Mouse (Mus musculus): ENCODE results near the gene Kcnj10. TPM values are rescaled to one million over a fixed set of nuclear protein-coding genes. Genes with fewer than 3 reads are reported as not detected.
A peak's percentile ranks its signal among the peaks of the same experiment; 100 is the strongest.

Kcnj10 gene
- polyA plus RNA-seq, 1 experiment from 2014 or later, result 0.77 TPM

DNA sequence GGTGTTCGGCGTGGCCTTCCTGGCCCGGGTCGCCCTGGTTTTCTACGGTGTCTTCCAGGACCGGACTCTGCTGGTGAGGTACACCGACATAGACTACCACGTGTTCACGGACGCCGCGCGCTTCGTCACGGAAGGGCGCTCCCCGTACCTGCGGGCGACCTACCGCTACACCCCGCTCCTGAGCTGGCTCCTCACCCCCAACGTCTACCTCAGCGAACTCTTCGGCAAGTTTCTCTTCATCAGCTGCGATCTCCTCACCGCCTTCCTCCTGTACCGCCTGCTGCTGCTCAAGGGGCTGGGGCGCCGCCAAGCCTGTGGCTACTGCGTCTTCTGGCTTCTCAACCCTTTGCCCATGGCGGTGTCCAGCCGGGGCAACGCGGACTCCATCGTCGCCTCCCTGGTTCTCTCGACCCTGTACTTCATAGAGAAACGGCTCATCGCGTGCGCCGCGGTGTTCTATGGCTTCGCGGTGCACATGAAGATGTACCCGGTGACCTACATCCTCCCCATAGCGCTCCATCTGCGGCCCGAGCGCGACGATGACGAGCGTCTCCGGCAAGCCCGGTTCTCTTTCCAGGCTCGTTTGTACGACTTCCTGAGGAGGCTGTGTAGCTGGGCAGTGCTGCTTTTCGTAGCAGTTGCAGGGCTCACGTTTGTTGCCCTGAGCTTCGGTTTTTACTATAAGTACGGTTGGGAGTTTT, 35.9 kb downstream of the Kcnj10 start:
- Histone ChIP-seq H3K27me3 (ENCODE audit: insufficient read depth, poor library complexity, severe bottlenecking) (no peaks in the 10 kb centered on the region; the same call in 1 of the 2 replicates), H3K4me3 (peak overlapping the region; percentile 98), H3K4me1 (replicated peaks) (peaks cover 25% of the 10 kb centered on the region), H3K36me3 (peaks cover 37% of the 10 kb centered on the region), H3K9me3 (no peaks in the 10 kb centered on the region), H3K27ac (peak overlapping the region; percentile 91)
- DNase-seq (ENCODE audit: low spot score), result no peak
- 3% methylated on average over 62 of the region's 62 CpGs for WGBS

DNA sequence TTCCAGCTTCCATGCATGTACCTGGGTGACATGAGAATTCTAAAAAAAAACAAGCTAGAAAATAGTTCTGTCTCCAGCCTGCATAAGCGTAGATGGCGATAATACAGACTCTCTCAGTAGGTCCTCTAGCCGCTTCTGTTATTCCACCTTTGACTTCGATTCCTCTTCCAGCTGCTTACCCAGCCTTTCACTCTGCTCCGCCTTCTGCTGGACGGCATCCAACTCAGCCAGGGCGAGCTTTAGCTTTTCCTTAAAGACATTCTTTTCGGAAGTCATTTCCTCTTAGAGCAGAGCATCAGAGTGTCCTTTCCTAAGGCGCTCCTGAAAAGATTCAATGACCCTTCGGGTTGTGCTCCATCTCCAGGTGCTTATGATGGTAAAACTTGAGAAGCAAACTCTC, 39.1 kb downstream of the Kcnj10 start:
- Histone ChIP-seq H3K36me3 (peaks cover 52% of the 10 kb centered on the region), H3K27ac (no peak overlapping the region), H3K27me3 (ENCODE audit: insufficient read depth, poor library complexity, severe bottlenecking) (no peaks in the 10 kb centered on the region), H3K4me1 (replicated peaks) (peaks cover 25% of the 10 kb centered on the region), H3K9me3 (no peaks in the 10 kb centered on the region), H3K4me3 (no peak overlapping the region)
- WGBS, result 89% methylated on average over 10 of the region's 10 CpGs
- no peak for DNase-seq (ENCODE audit: low spot score)

DNA sequence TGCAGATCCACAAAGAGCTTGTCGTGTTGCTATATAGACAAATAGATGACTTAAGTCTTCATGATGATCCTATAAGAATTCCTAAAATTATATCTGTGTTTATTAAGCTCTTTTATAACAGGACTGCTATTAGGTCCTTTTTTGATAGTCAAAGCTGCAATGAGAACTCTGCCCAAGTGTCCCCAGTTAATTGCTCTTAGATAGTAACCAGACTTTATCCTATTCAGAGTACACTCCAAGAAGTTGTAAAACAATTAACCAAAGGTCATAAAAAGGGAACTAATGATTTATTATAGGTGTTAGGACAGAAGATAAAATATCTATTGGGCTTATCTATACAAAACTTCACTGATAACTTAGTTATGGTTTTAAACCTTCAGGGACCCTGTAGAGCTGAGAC, 41.1 kb downstream of the Kcnj10 start:
- 96% methylated on average over 1 of the region's 1 CpGs for WGBS
- Histone ChIP-seq H3K27ac (no peak overlapping the region), H3K9me3 (no peaks in the 10 kb centered on the region), H3K36me3 (peaks cover 52% of the 10 kb centered on the region), H3K4me3 (no peak overlapping the region), H3K27me3 (ENCODE audit: insufficient read depth, poor library complexity, severe bottlenecking) (no peaks in the 10 kb centered on the region), H3K4me1 (replicated peaks) (peaks cover 19% of the 10 kb centered on the region)
- DNase-seq (ENCODE audit: low spot score), result no peak

DNA sequence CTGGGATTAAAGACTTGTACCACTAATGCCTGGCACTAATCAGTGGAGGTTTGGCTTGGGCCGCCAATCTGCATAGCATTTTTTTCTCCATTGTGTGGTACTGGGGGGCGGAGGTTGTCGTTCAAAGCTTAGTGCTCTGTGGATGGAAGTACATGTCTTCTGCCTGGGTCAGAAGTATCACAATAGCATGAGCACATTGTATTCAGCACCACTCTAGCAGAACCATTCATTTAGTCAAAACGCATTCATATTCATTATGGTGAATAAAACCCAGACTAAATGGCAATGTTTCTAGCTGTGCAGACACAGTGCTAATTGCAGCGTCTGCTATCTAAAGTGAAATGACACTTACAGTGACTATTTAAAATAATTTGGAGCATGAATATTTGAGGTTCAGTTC, 46.2 kb downstream of the Kcnj10 start:
- DNase-seq (ENCODE audit: low spot score), result no peak
- 73% methylated on average over 5 of the region's 5 CpGs for WGBS
- Histone ChIP-seq H3K9me3 (no peaks in the 10 kb centered on the region), H3K27ac (no peak overlapping the region), H3K4me1 (replicated peaks) (peaks cover 10% of the 10 kb centered on the region), H3K36me3 (peaks cover 11% of the 10 kb centered on the region; the same call in 1 of the 2 replicates), H3K27me3 (ENCODE audit: insufficient read depth, poor library complexity, severe bottlenecking) (peaks cover 10% of the 10 kb centered on the region; the same call in 1 of the 2 replicates), H3K4me3 (no peak overlapping the region)

DNA sequence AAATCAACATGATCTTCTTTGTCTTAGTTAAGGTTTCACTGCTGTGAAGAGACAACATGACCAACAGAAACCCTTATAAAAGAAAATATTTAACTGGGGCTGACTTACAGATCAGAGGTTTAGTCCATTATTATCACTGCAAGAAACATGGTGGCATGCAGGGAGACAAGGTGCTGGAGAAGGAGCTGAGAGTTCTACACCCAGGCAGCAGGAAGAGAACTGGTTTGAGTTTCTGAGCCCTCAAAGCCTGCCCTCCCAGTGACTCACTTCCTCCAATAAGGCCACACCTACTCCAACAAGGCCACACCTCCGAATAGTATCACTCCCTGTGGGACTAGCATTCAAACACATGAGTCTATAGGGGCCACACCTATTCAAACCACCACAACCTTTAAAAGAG, 49.8 kb downstream of the Kcnj10 start:
- H3K4me3 ChIP-seq, result no peak overlapping the region
- DNase-seq (ENCODE audit: low spot score), result no peak
- H3K36me3 ChIP-seq, result no peaks in the 10 kb centered on the region
- 50% methylated on average over 1 of the region's 1 CpGs for WGBS
- H3K27me3 ChIP-seq (ENCODE audit: insufficient read depth, poor library complexity, severe bottlenecking), result peaks cover 16% of the 10 kb centered on the region; the same call in 1 of the 2 replicates
- no peak overlapping the region for H3K27ac ChIP-seq
- H3K9me3 ChIP-seq, result no peaks in the 10 kb centered on the region
- H3K4me1 ChIP-seq (replicated peaks), result peaks cover 12% of the 10 kb centered on the region

DNA sequence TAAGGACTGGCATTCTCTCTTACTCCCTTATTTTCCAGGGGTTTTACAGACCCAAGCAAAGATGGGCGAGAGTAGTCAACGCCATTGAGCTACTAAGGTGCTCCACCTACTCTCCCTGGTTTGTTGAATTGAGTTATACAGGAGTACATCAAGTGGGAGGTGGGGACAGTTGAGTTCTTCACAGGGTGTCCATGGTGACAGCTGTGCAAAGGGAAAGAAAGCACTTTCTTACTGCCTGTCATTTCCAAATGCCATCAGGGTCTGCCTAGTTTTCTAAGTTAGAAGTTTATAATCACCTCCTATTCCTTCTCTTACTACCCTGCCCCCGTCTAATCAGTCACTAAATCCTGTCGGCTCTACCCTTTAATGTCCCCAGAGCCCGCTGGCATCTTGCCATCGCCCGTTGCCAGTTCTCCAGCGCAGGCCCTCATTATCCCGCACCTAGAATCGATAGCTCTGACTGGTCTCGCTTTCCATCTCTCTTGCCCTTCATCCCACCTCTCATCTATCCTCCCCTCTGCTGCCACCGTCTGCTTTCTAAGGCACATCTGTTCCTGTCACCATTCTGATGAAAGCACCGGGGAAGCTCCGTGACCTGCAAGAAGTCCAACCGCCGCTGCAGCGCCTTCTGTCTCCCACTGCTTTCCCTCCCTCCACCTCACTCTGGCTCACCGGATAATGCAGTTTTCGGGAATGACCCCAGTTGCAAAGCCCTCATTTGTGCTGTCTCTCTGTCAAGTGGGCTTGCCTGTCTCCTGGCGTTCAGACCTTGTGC, 51.0 kb downstream of the Kcnj10 start:
- peaks cover 12% of the 10 kb centered on the region for H3K4me1 ChIP-seq (replicated peaks)
- H3K36me3 ChIP-seq, result no peaks in the 10 kb centered on the region
- no peak overlapping the region for H3K4me3 ChIP-seq
- DNase-seq (ENCODE audit: low spot score), result peak; percentile 6
- no peak overlapping the region for H3K27ac ChIP-seq
- H3K9me3 ChIP-seq, result no peaks in the 10 kb centered on the region
- 38% methylated on average over 20 of the region's 20 CpGs for WGBS
- peaks cover 16% of the 10 kb centered on the region; the same call in 1 of the 2 replicates for H3K27me3 ChIP-seq (ENCODE audit: insufficient read depth, poor library complexity, severe bottlenecking)

DNA sequence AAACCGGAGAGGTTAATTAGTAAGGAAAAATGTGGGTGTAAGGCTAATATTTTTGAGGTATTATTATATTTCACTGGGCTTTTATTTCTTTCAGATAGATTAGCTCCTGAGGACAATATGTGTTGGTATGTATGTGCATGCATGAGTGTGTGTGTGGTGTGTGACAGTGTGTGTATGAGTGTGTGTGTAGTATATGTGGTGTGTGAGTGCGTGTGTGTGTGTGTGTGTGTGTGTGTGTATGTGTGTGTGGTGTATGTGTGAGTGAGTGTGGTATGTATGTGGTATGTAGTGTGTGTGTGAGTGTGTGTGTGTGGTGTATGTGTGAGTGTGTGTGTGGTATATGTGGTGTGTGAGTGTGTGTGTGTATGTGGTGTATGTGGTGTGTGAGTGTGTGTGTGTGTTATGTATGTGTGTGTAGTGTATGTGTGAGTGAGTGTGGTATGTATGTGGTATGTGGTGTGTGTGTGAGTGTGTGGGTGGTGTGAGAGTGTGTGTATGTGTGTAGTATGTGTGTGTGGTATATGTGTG, 51.7 kb downstream of the Kcnj10 start:
- Histone ChIP-seq H3K4me3 (no peak overlapping the region), H3K27me3 (ENCODE audit: insufficient read depth, poor library complexity, severe bottlenecking) (peaks cover 16% of the 10 kb centered on the region; the same call in 1 of the 2 replicates), H3K27ac (no peak overlapping the region), H3K36me3 (no peaks in the 10 kb centered on the region), H3K9me3 (no peaks in the 10 kb centered on the region), H3K4me1 (replicated peaks) (peaks cover 8% of the 10 kb centered on the region)
- no peak for DNase-seq (ENCODE audit: low spot score)
- WGBS, result 81% methylated on average over 2 of the region's 2 CpGs

DNA sequence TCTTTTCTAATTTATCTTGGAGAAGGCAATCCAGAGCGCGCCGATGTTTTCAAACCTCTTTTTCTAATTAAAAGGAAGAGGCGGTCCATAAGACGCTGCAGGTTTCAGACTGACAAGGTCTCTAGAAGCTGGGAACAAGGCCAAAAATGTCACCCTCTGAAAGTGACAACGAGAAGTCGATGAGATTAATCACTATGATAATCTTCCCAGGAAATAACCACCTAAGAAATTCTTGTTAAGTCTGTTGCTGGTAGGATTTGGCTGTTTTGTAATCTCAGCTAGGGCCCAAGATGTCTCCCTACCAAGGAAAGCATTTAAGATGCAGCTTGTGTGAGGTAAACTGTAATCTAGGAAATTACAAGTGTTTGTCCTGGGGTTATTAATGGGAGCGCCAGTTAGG, 52.7 kb downstream of the Kcnj10 start:
- Histone ChIP-seq H3K9me3 (no peaks in the 10 kb centered on the region), H3K36me3 (no peaks in the 10 kb centered on the region), H3K4me1 (replicated peaks) (peaks cover 8% of the 10 kb centered on the region), H3K27ac (no peak overlapping the region), H3K27me3 (ENCODE audit: insufficient read depth, poor library complexity, severe bottlenecking) (peaks cover 16% of the 10 kb centered on the region; the same call in 1 of the 2 replicates), H3K4me3 (no peak overlapping the region)
- 80% methylated on average over 8 of the region's 8 CpGs for WGBS
- DNase-seq (ENCODE audit: low spot score), result no peak

DNA sequence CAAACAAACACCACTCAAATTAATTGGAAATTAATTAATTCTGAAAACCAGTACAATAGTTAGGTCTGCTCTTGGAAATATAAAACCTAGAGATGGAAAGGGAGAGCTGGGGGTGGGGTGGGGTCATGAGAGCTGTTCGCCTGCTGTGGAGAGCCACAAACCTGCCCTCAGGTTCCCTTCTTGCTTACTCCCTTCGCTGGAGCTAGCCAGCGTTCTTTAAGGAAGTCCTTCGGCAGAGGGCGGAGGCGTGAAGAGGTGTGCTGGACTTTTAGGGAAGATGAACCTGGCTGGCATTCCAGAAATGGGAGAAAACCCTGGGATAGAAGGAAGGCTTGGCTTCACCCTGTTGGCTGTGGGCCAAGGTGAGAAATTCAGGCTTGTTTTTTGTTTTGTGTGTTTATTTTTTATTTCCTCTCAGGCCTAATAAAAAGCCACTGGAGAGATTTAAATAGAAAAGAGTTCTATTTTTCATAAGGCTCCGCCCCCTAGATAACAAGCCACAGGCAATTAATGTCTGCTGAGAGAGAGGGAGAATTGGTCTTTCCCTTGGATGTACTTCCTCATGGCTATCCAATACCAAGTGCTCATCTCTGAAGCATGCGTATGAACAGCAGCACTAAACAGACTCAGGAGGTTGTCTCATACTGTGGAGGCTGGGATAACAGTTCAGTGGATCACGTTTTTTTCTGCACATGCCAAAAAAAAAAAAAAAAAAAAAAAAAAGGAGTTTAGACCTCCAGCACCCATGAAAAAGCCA, 56.2 kb downstream of the Kcnj10 start:
- 63% methylated on average over 9 of the region's 9 CpGs for WGBS
- no peak for DNase-seq (ENCODE audit: low spot score)
- peaks cover 3% of the 10 kb centered on the region for H3K4me1 ChIP-seq (replicated peaks)

DNA sequence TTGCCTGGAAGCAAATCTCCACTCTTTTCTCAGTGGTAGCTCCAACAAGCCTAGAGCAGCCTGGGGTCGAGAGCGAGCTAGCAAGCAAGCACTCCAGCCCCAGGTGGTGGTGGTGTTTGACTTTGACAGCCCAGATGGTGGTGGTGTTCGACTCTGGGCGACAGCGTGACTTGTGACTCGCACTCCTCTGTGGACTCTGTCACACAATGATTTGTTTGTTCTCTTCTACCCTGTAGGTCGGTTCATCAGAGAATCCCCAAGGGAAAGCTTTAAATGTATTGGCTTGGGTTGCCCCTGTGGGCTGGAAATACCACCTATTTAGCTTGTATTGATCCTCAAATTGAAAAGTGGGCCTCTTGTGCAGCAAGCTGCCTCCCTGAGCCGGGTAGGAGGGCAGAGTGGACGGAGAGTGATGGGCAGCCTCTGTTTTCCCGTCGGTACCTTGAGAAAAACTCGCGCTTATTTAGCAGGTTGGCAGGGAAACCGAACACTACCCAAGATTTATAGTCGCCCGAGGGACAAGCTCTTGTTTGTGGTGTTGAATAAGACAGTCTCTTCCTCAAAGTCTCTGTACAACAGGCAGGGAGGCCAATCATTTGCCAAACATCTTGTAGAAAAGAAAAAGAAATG, 65.2 kb downstream of the Kcnj10 start:
- H3K9me3 ChIP-seq, result no peaks in the 10 kb centered on the region
- no peaks in the 10 kb centered on the region for H3K36me3 ChIP-seq
- no peak overlapping the region for H3K27ac ChIP-seq
- DNase-seq (ENCODE audit: low spot score), result no peak
- 51% methylated on average over 16 of the region's 16 CpGs for WGBS
- peaks cover 7% of the 10 kb centered on the region; the same call in 1 of the 2 replicates for H3K4me1 ChIP-seq (replicated peaks)
- no peak overlapping the region for H3K4me3 ChIP-seq
- no peaks in the 10 kb centered on the region for H3K27me3 ChIP-seq (ENCODE audit: insufficient read depth, poor library complexity, severe bottlenecking)

More for the DNA sequence above, 56.2 kb downstream of the Kcnj10 start:
- Histone ChIP-seq H3K9me3 (no peaks in the 10 kb centered on the region), H3K27ac (no peak overlapping the region), H3K27me3 (ENCODE audit: insufficient read depth, poor library complexity, severe bottlenecking) (0 out of 2 replicates have a peak, but pooled peaks cover 5% of the 10 kb centered on the region), H3K4me3 (no peak overlapping the region), H3K36me3 (no peaks in the 10 kb centered on the region)

DNA sequence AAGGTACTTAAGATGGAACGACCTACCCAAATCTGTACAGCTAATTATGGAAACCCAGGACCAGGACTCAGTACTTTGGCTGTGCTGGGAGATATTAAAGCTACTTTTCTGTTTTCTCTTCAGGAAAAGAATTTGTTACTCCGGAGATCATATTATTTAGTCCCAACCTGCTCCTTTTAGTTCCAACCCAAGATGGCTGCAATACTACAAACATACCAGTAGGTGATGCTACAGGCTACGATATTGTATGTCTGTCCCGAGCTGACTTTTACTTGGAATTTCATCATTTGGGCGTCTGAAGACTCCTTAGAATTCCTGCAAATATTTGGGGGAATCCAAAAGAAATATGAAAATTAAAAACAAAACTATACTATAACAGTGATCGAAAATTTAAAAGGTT, 68.0 kb downstream of the Kcnj10 start:
- Histone ChIP-seq H3K4me3 (no peak overlapping the region), H3K27ac (no peak overlapping the region), H3K9me3 (no peaks in the 10 kb centered on the region), H3K27me3 (ENCODE audit: insufficient read depth, poor library complexity, severe bottlenecking) (0 out of 2 replicates have a peak, but pooled peaks cover 3% of the 10 kb centered on the region), H3K36me3 (no peaks in the 10 kb centered on the region), H3K4me1 (replicated peaks) (peaks cover 7% of the 10 kb centered on the region; the same call in 1 of the 2 replicates)
- 11% methylated on average over 6 of the region's 6 CpGs for WGBS
- DNase-seq (ENCODE audit: low spot score), result no peak

DNA sequence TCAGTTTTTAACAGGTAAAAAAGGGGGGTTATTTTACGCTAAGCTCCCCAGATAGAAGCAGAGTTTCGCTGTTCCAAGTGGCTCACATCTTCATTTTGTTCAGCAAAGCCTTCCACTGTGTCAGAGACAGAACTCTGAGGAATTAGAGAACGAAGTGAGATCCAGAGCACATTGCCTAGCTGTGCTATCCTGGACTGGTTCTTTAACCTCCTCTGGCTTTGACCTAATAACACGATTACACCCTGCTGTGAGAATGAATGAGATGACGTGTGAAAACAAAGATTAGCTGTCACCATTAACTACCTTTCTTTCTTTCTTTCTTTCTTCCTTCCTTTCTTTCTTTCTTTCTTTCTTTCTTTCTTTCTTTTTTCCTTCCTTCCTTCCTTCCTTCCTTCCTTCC, 68.4 kb downstream of the Kcnj10 start:
- peaks cover 7% of the 10 kb centered on the region; the same call in 1 of the 2 replicates for H3K4me1 ChIP-seq (replicated peaks)
- 0 out of 2 replicates have a peak, but pooled peaks cover 3% of the 10 kb centered on the region for H3K27me3 ChIP-seq (ENCODE audit: insufficient read depth, poor library complexity, severe bottlenecking)
- no peak overlapping the region for H3K4me3 ChIP-seq
- H3K36me3 ChIP-seq, result no peaks in the 10 kb centered on the region
- WGBS, result 12% methylated on average over 5 of the region's 5 CpGs
- DNase-seq (ENCODE audit: low spot score), result no peak
- no peak overlapping the region for H3K27ac ChIP-seq
- H3K9me3 ChIP-seq, result no peaks in the 10 kb centered on the region

All from hindbrain, embryonic 10.5 days (tissue).